Mouse (Mus musculus) heart, embryonic 12.5 days (tissue): ENCODE data around the gene Gm9887. TPM values are rescaled to one million over a fixed set of nuclear protein-coding genes. Genes with fewer than 3 reads are reported as not detected.
"Not testable (repeated sequence)": the region's sequence is repeated elsewhere in the genome, so short reads cannot be mapped to it uniquely, and the experiment has no call there.

ENCODE experiments used
- ATAC-seq: fragments of 200-750 bp; cut with Nextera tagmentation; 2 replicates; pipeline ENCODE4 v1.8.0; 2017; ENCODE audit warnings: moderate TSS enrichment, moderate library complexity; ENCODE audit not compliant: insufficient number of reproducible peaks, low FRiP score
- H3K27ac ChIP-seq: fragments of 300-500 bp; sonication (generic); 2 replicates; pipeline ENCODE4 v1.5.1; 2016; ENCODE audit warnings: mild to moderate bottlenecking, moderate library complexity; ENCODE audit not compliant: poor library complexity, severe bottlenecking
- H3K27me3 ChIP-seq: fragments of 300-500 bp; sonication (generic); replicated peaks from 2 replicates; pipeline ENCODE4 v1.6.1; 2016; ENCODE audit warnings: mild to moderate bottlenecking, moderate library complexity
- H3K36me3 ChIP-seq: fragments of 300-500 bp; sonication (generic); 2 replicates; pipeline ENCODE4 v1.6.1; 2016; ENCODE audit warnings: mild to moderate bottlenecking, moderate library complexity
- H3K4me1 ChIP-seq: fragments of 300-500 bp; sonication (generic); replicated peaks from 2 replicates; pipeline ENCODE4 v1.6.1; 2016; ENCODE audit warnings: mild to moderate bottlenecking
- H3K4me2 ChIP-seq: fragments of 300-500 bp; sonication (generic); 2 replicates; pipeline ENCODE4 v1.6.1; 2016; ENCODE audit warnings: mild to moderate bottlenecking, moderate library complexity
- H3K4me3 ChIP-seq: fragments of 300-500 bp; sonication (generic); 2 replicates; pipeline ENCODE4 v1.5.1; 2016; ENCODE audit warnings: mild to moderate bottlenecking
- H3K9ac ChIP-seq: fragments of 300-500 bp; sonication (generic); 2 replicates; pipeline ENCODE4 v1.6.1; 2016; ENCODE audit warnings: mild to moderate bottlenecking, moderate library complexity
- H3K9me3 ChIP-seq: fragments of 300-500 bp; sonication (generic); replicated peaks from 2 replicates; pipeline ENCODE4 v1.6.1; 2016; ENCODE audit warnings: mild to moderate bottlenecking, moderate library complexity
- WGBS: fragments of 180-500 bp; shearing (Covaris S2); methylation state at CpG from one replicate; pipeline ENCODE4 v1.1.7; 2016; 5-methylcytosine and 5-hydroxymethylcytosine counted together
- polyA plus RNA-seq: library from polyadenylated mRNA; unstranded; fragments of >200 nt; fragmentation: Nextera tagmentation; extraction: Ambion mirVana; gene quantifications from 2 replicates; pipeline ENCODE4 v1.2.1, GENCODE M21; 2016

Gene Gm9887
- polyA plus RNA-seq, 1 experiment from 2014 or later = 2.4 TPM

GRCm38 (mm10) chr12:69410767-69411166 is 38.5 kb upstream of the Gm9887 start:
- ATAC-seq = no peak

GRCm38 (mm10) chr12:69402594-69403167 is 30.4 kb upstream of the Gm9887 start:
- H3K9ac ChIP-seq = no peak overlapping the region
- H3K4me2 ChIP-seq = no peak overlapping the region
- peaks cover 4% of the 10 kb centered on the region; the same call in 1 of the 2 replicates for H3K4me1 ChIP-seq
- no peaks in the 10 kb centered on the region for H3K9me3 ChIP-seq
- ATAC-seq = no peak
- WGBS = 85% methylated on average over 13 of the region's 13 CpGs
- no peak overlapping the region for H3K4me3 ChIP-seq
- H3K27me3 ChIP-seq = no peaks in the 10 kb centered on the region
- no peaks in the 10 kb centered on the region for H3K36me3 ChIP-seq
- no peak overlapping the region for H3K27ac ChIP-seq

More at GRCm38 (mm10) chr12:69410767-69411166, 38.5 kb upstream of the Gm9887 start:
- Histone ChIP-seq H3K27me3 (no peaks in the 10 kb centered on the region), H3K4me2 (no peak overlapping the region), H3K36me3 (no peaks in the 10 kb centered on the region), H3K4me1 (no peaks in the 10 kb centered on the region), H3K9me3 (no peaks in the 10 kb centered on the region), H3K27ac (no peak overlapping the region), H3K4me3 (no peak overlapping the region), H3K9ac (no peak overlapping the region)
- WGBS = 61% methylated on average over 5 of the region's 5 CpGs

- Histone ChIP-seq H3K27ac (no peak overlapping the region), H3K9me3 (no peaks in the 10 kb centered on the region), H3K4me2 (no peak overlapping the region), H3K4me3 (no peak overlapping the region), H3K9ac (no peak overlapping the region), H3K36me3 (no peaks in the 10 kb centered on the region), H3K4me1 (peaks cover 4% of the 10 kb centered on the region; the same call in 1 of the 2 replicates), H3K27me3 (no peaks in the 10 kb centered on the region)
- no peak for ATAC-seq
- 48% methylated on average over 9 of the region's 9 CpGs for WGBS
Observed at GRCm38 (mm10) chr12:69402100-69402499, 29.8 kb upstream of the Gm9887 start.

- 39% methylated on average over 2 of the region's 2 CpGs for WGBS
- Histone ChIP-seq H3K4me2 (no peak overlapping the region), H3K4me3 (no peak overlapping the region), H3K27ac (no peak overlapping the region), H3K9ac (no peak overlapping the region), H3K36me3 (no peaks in the 10 kb centered on the region), H3K9me3 (no peaks in the 10 kb centered on the region), H3K27me3 (no peaks in the 10 kb centered on the region), H3K4me1 (peaks cover 4% of the 10 kb centered on the region; the same call in 1 of the 2 replicates)
- ATAC-seq = no peak
Observed at GRCm38 (mm10) chr12:69400871-69401286, 28.6 kb upstream of the Gm9887 start.

GRCm38 (mm10) chr12:69400367-69400766 is 28.1 kb upstream of the Gm9887 start:
- no peak overlapping the region for H3K27ac ChIP-seq
- H3K9ac ChIP-seq = no peak overlapping the region
- H3K27me3 ChIP-seq = no peaks in the 10 kb centered on the region
- no peaks in the 10 kb centered on the region for H3K36me3 ChIP-seq
- H3K4me1 ChIP-seq = peaks cover 4% of the 10 kb centered on the region; the same call in 1 of the 2 replicates
- no peak for ATAC-seq
- H3K9me3 ChIP-seq = no peaks in the 10 kb centered on the region
- no peak overlapping the region for H3K4me3 ChIP-seq
- WGBS = 64% methylated on average over 4 of the region's 4 CpGs
- H3K4me2 ChIP-seq = no peak overlapping the region

- no peaks in the 10 kb centered on the region for H3K27me3 ChIP-seq
- no peak overlapping the region for H3K27ac ChIP-seq
- no peak overlapping the region for H3K9ac ChIP-seq
- no peak for ATAC-seq
- peaks cover 4% of the 10 kb centered on the region; the same call in 1 of the 2 replicates for H3K4me1 ChIP-seq
- H3K9me3 ChIP-seq = no peaks in the 10 kb centered on the region
- H3K36me3 ChIP-seq = no peaks in the 10 kb centered on the region
- no peak overlapping the region for H3K4me2 ChIP-seq
- no peak overlapping the region for H3K4me3 ChIP-seq
- 81% methylated on average over 6 of the region's 6 CpGs for WGBS
Observed at GRCm38 (mm10) chr12:69394456-69394855, 22.2 kb upstream of the Gm9887 start.

GRCm38 (mm10) chr12:69393076-69393475 is 20.8 kb upstream of the Gm9887 start:
- peaks cover 4% of the 10 kb centered on the region; the same call in 1 of the 2 replicates for H3K4me1 ChIP-seq
- no peaks in the 10 kb centered on the region for H3K9me3 ChIP-seq
- H3K4me3 ChIP-seq = no peak overlapping the region
- no peaks in the 10 kb centered on the region for H3K27me3 ChIP-seq
- no peak overlapping the region for H3K4me2 ChIP-seq
- H3K36me3 ChIP-seq = no peaks in the 10 kb centered on the region
- H3K27ac ChIP-seq = no peak overlapping the region
- WGBS = 79% methylated on average over 10 of the region's 10 CpGs
- no peak for ATAC-seq
- H3K9ac ChIP-seq = no peak overlapping the region

GRCm38 (mm10) chr12:69390000-69390698 is 17.9 kb upstream of the Gm9887 start:
- WGBS = 78% methylated on average over 7 of the region's 7 CpGs
- no peaks in the 10 kb centered on the region for H3K27me3 ChIP-seq
- H3K4me2 ChIP-seq = no peak overlapping the region
- H3K4me3 ChIP-seq = no peak overlapping the region
- H3K9ac ChIP-seq = no peak overlapping the region
- no peaks in the 10 kb centered on the region for H3K36me3 ChIP-seq
- no peaks in the 10 kb centered on the region for H3K9me3 ChIP-seq
- peaks cover 4% of the 10 kb centered on the region; the same call in 1 of the 2 replicates for H3K4me1 ChIP-seq
- H3K27ac ChIP-seq = no peak overlapping the region
- 0 out of 2 replicates have a peak, but pooled peaks have one; percentile 18 for ATAC-seq

- Histone ChIP-seq H3K36me3 (no peaks in the 10 kb centered on the region), H3K4me1 (peaks cover 4% of the 10 kb centered on the region; the same call in 1 of the 2 replicates), H3K9ac (no peak overlapping the region), H3K4me2 (no peak overlapping the region), H3K27ac (no peak overlapping the region), H3K4me3 (no peak overlapping the region), H3K9me3 (no peaks in the 10 kb centered on the region), H3K27me3 (no peaks in the 10 kb centered on the region)
- WGBS = 63% methylated on average over 7 of the region's 7 CpGs
- ATAC-seq = no peak
Observed at GRCm38 (mm10) chr12:69389273-69389938, 17.1 kb upstream of the Gm9887 start.

- Histone ChIP-seq H3K9ac (no peak overlapping the region), H3K4me2 (no peak overlapping the region), H3K27me3 (no peaks in the 10 kb centered on the region), H3K36me3 (no peaks in the 10 kb centered on the region), H3K4me1 (peaks cover 4% of the 10 kb centered on the region; the same call in 1 of the 2 replicates), H3K4me3 (no peak overlapping the region), H3K9me3 (no peaks in the 10 kb centered on the region), H3K27ac (no peak overlapping the region)
- ATAC-seq = no peak
- 90% methylated on average over 10 of the region's 10 CpGs for WGBS
Observed at GRCm38 (mm10) chr12:69388321-69388869, 16.1 kb upstream of the Gm9887 start.

GRCm38 (mm10) chr12:69386281-69386732 is 14.0 kb upstream of the Gm9887 start:
- 83% methylated on average over 11 of the region's 12 CpGs for WGBS
- H3K4me1 ChIP-seq = not testable (repeated sequence)

More at GRCm38 (mm10) chr12:69386281-69386732, 14.0 kb upstream of the Gm9887 start:
- H3K27ac ChIP-seq, H3K9ac ChIP-seq, H3K27me3 ChIP-seq, H3K36me3 ChIP-seq, H3K4me2 ChIP-seq, H3K9me3 ChIP-seq, ATAC-seq, H3K4me3 ChIP-seq: not testable (repeated sequence)
